Mouse (Mus musculus): ENCODE results near the gene Lsamp.

DNA sequence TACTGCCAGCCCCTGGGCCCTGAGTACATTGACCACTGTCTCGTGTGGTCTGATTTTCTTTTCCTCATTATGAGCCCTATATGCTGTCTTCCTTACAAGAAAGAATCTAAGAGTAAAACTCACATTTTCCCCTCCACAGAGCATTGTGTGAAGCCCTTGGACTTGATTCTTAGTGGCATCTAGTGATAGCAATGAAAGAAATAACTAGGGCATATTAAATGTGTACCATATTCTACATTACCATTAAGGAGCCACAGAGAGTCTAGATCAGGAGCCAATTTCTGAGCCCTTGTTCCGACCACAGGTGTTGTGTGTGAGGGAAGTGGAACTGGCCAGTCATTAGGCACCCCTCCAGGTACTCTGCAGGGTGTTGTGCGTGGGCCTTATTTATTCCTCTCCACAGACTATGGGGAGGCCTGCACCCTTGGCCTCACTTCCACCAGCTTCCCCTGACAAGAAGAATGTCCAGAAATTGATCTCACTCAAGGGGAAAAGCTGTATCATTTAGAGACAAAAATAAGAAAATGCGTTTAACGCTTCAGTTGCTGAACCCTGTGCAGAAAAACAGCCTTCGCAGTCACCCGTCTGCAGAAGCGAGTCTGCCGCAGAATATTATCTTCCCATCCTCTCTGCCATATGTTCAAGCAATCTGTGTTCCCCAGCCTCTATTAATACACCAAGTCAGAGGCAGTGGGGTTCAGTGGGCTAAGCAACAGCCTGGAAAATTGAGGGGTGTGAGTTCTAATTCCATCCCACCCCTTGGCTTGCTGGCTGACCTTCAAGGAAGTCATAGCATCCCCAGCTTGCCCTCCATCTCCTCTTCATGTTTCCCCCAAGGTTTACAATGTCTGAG, 2032.9 kb downstream of the Lsamp start:
- no peak for TF ChIP-seq CTCF (IDR thresholded peaks at IDR 0.05)
- TF ChIP-seq EP300 (IDR thresholded peaks at IDR 0.05), result no peak
